ENCODE assay signal across 8 mouse cellular contexts in genomic region chr14:103012563-103013150, GRCm38 (mm10). TPM values are rescaled to one million over a fixed set of nuclear protein-coding genes. Genes with fewer than 3 reads are reported as not detected.
A peak's percentile ranks its signal among the peaks of the same experiment; 100 is the strongest.
DNase-seq lines count a peak whose midpoint lies in the region; ATAC-seq and TF ChIP-seq lines count a peak whose summit lies in the region.

No protein-coding gene starts in this region.

- H3K27me3 ChIP-seq in intestine, embryonic 15.5 days (replicated peaks) = no peaks in the 10 kb centered on the region
- peaks cover 14% of the 10 kb centered on the region for H3K27me3 ChIP-seq in megakaryocyte, embryonic 14.5 days (replicated peaks)

- ATAC-seq in intestine, embryonic 15.5 days = peak; percentile 88

- H3K4me1 ChIP-seq in intestine, embryonic 15.5 days (replicated peaks) = no peaks in the 10 kb centered on the region
- H3K4me1 ChIP-seq in megakaryocyte, embryonic 14.5 days = peaks cover 33% of the 10 kb centered on the region

- H3K9me3 ChIP-seq in intestine, embryonic 15.5 days = no peaks in the 10 kb centered on the region
- no peaks in the 10 kb centered on the region for H3K9me3 ChIP-seq in megakaryocyte, embryonic 14.5 days

- peak; percentile 40 for DNase-seq in adipocyte (ENCODE audit: low spot score)
- peak; percentile 48 to 76 for DNase-seq in cerebellum, postnatal 25 days
- peak; percentile 61 for DNase-seq in gastrocnemius, adult 2 months
- DNase-seq in left cerebral cortex, postnatal 14 days (ENCODE audit: low spot score in 2 of 2) = peak; percentile 75 to 80
- DNase-seq in right cerebral cortex, adult 2 months (ENCODE audit: low spot score in 2 of 2) = peak; percentile 68 to 74
- DNase-seq in yolk sac, embryonic 10.5 days (ENCODE audit: low spot score) = peak; percentile 15

- H3K4me3 ChIP-seq in gastrocnemius, adult 2 months = no peak overlapping the region
- no peak overlapping the region for H3K4me3 ChIP-seq in intestine, embryonic 15.5 days (replicated peaks)
- H3K4me3 ChIP-seq in megakaryocyte, embryonic 14.5 days (replicated peaks) = peak overlapping the region; percentile 11

- H3K36me3 ChIP-seq in intestine, embryonic 15.5 days = no peaks in the 10 kb centered on the region
- no peaks in the 10 kb centered on the region for H3K36me3 ChIP-seq in megakaryocyte, embryonic 14.5 days (replicated peaks; ENCODE audit: low read length)

- no peak overlapping the region for H3K27ac ChIP-seq in gastrocnemius, adult 2 months
- H3K27ac ChIP-seq in intestine, embryonic 15.5 days = no peak overlapping the region

- no peak overlapping the region; the same call in 1 of the 2 replicates for H3K4me2 ChIP-seq in intestine, embryonic 15.5 days (replicated peaks)

- WGBS in intestine, embryonic 15.5 days = 26% methylated on average over 4 of the region's 4 CpGs

- TF ChIP-seq CTCF in gastrocnemius, adult 2 months (IDR thresholded peaks at IDR 0.05) = peak; percentile 86

- intact Hi-C loops in gastrocnemius, adult 2 months (cut with DNase I) = loop anchor here (1.0 to 2.0 kb wide), 2 partner anchors 39 to 524 kb away; no protein-coding TSS in a partner anchor
- intact Hi-C loops in left cerebral cortex, postnatal 14 days (cut with DNase I) = loop anchor here (1.0 kb wide), 1 partner anchor 39 kb away; no protein-coding TSS in a partner anchor

- no peak overlapping the region for H3K9ac ChIP-seq in intestine, embryonic 15.5 days

RNA-seq across cellular contexts. Expression of gene Kctd12, which starts 30.2 kb away (rescaled TPM):
- total RNA-seq in gastrocnemius, adult 2 months (2021) = 1 to 10 TPM; 5.2 to 9.7 TPM
- 10.2 and 11.9 TPM in 2 replicates for polyA plus RNA-seq in intestine, embryonic 15.5 days (2015; fragmentation: Nextera tagmentation; extraction: Ambion mirVana)
- 10 to 100 TPM; 49.7 to 56.8 TPM for total RNA-seq in left cerebral cortex, postnatal 14 days (2021)
- 7.0 and 13.9 TPM in 2 replicates for polyA plus RNA-seq in megakaryocyte, embryonic 14.5 days (2012; ENCODE audit: insufficient read depth, low replicate concordance)

RNA-seq across cellular contexts. Expression of gene Acod1, which starts 34.1 kb away (rescaled TPM):
- not detected for total RNA-seq in gastrocnemius, adult 2 months (2021)
- 0.06 and 0.08 TPM in 2 replicates for polyA plus RNA-seq in intestine, embryonic 15.5 days (2015; fragmentation: Nextera tagmentation; extraction: Ambion mirVana)
- total RNA-seq in left cerebral cortex, postnatal 14 days (2021) = not detected
- 0.13 TPM in 1 of 2 replicates, not detected in the other for polyA plus RNA-seq in megakaryocyte, embryonic 14.5 days (2012; ENCODE audit: insufficient read depth, low replicate concordance)

RNA-seq across cellular contexts. Expression of gene Cln5, which starts 57.4 kb away (rescaled TPM):
- total RNA-seq in gastrocnemius, adult 2 months (2021) = 10 to 100 TPM; 12.6 to 14.4 TPM
- 29.0 and 29.6 TPM in 2 replicates for polyA plus RNA-seq in intestine, embryonic 15.5 days (2015; fragmentation: Nextera tagmentation; extraction: Ambion mirVana)
- total RNA-seq in left cerebral cortex, postnatal 14 days (2021) = 1 to 10 TPM; 6.3 to 7.4 TPM
- polyA plus RNA-seq in megakaryocyte, embryonic 14.5 days (2012; ENCODE audit: insufficient read depth, low replicate concordance) = 1.8 and 3.6 TPM in 2 replicates

Comparison
In these comparisons a context has a peak if more than half of its experiments do, and no peak if none do; other contexts are left out.
1. DNase-seq: peak in every context shown above with its lines; median percentile 78 in left cerebral cortex, postnatal 14 days; 71 in right cerebral cortex, adult 2 months; 62 in cerebellum, postnatal 25 days; 61 in gastrocnemius, adult 2 months; 40 in adipocyte; 15 in yolk sac, embryonic 10.5 days.
2. RNA of gene Kctd12, which starts 30.2 kb away (total RNA-seq): 49.7 to 56.8 TPM in left cerebral cortex, postnatal 14 days; 5.2 to 9.7 TPM in gastrocnemius, adult 2 months; every median in the first group is over 4 times any median in the second.